ENCODE assay signal across 28 mouse cellular contexts in the genomic region with DNA sequence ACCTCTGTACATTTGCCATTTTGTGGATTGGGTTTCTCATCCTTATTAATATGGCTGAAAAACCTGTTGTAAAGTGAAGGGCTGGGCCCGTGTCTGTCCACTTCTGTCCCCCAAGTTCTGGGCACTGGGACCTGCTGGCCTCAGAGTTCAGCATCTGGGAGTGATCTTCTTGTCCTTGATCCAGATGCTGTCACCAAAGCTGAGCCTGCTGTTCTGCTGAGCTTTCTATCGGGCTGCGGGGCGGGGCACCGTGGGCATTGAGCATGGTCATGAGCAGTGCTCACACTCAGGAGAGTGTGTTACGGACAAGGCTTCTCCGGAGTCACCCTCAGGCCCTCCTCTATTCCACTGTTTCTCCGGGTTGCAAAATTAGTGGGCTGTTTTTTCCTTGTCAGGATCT. TPM values are rescaled to one million over a fixed set of nuclear protein-coding genes. Genes with fewer than 3 reads are reported as not detected.
"Had no signal": no experiment of that assay in that cellular context is flagged by ENCODE, and none has a peak within 500 bp of the region (broad histone marks: within the 10 kb centered on the region; RNA-seq: fewer than 3 reads in every experiment).

No protein-coding gene starts in this region.

- DNase-seq: gastrocnemius, postnatal 25 days; heart, adult 2 months; heart, postnatal 4 days; kidney, adult 18-20 months; kidney, adult 8-10 months; kidney, postnatal 10 days; kidney, postnatal 4 days; liver, embryonic 13.5 days had no signal

- H3K36me3 ChIP-seq: heart, embryonic 13.5 days; heart, embryonic 15.5 days; hindbrain, embryonic 10.5 days; hindbrain, embryonic 12.5 days; intestine, embryonic 15.5 days; limb, embryonic 12.5 days; limb, embryonic 15.5 days; liver, embryonic 13.5 days; liver, embryonic 15.5 days had no signal

- H3K27ac ChIP-seq: heart, adult 2 months; heart, embryonic 13.5 days; heart, embryonic 15.5 days; hindbrain, embryonic 10.5 days; hindbrain, embryonic 12.5 days; hindbrain, embryonic 14.5 days; intestine, embryonic 15.5 days; layer of hippocampus, adult 2 months; left cerebral cortex, adult 2 months; limb, embryonic 12.5 days; limb, embryonic 15.5 days; liver, embryonic 13.5 days; liver, embryonic 15.5 days had no signal

- H3K4me2 ChIP-seq: heart, embryonic 11.5 days; heart, embryonic 13.5 days; heart, embryonic 15.5 days; hindbrain, embryonic 12.5 days; hindbrain, embryonic 14.5 days; intestine, embryonic 15.5 days; limb, embryonic 12.5 days; limb, embryonic 15.5 days; liver, embryonic 11.5 days; liver, embryonic 13.5 days; liver, embryonic 15.5 days had no signal

- H3K9ac ChIP-seq: heart, embryonic 13.5 days; heart, embryonic 15.5 days; hindbrain, embryonic 12.5 days; hindbrain, embryonic 14.5 days; intestine, embryonic 15.5 days; limb, embryonic 12.5 days; limb, embryonic 15.5 days; liver, embryonic 13.5 days; liver, embryonic 15.5 days had no signal

- H3K27me3 ChIP-seq: heart, embryonic 13.5 days; heart, embryonic 15.5 days; intestine, embryonic 15.5 days; limb, embryonic 15.5 days had no signal

- ATAC-seq: hindbrain, embryonic 16.5 days; inflammation-experienced regulatory T-cells, adult 6 months; intestine, embryonic 15.5 days; intestine, postnatal 0 days had no signal

- H3K4me3 ChIP-seq: heart, adult 2 months; heart, embryonic 13.5 days; heart, embryonic 15.5 days; hindbrain, embryonic 10.5 days; hindbrain, embryonic 12.5 days; intestine, embryonic 15.5 days; layer of hippocampus, adult 2 months; left cerebral cortex, adult 2 months; limb, embryonic 12.5 days; limb, embryonic 15.5 days; liver, embryonic 13.5 days; liver, embryonic 15.5 days had no signal

- H3K9me3 ChIP-seq: heart, embryonic 13.5 days; heart, embryonic 15.5 days; hindbrain, embryonic 10.5 days; hindbrain, embryonic 12.5 days; intestine, embryonic 15.5 days; limb, embryonic 12.5 days; limb, embryonic 15.5 days; liver, embryonic 13.5 days; liver, embryonic 15.5 days had no signal

RNA-seq across cellular contexts. Expression of a gene that starts 30.9 kb away (rescaled TPM):
- total RNA-seq: granulocyte monocyte progenitor cell, adult 5-6 weeks; layer of hippocampus, adult 2 months; layer of hippocampus, postnatal 10 days; layer of hippocampus, postnatal 25 days; left cerebral cortex, adult 2 months; left cerebral cortex, postnatal 14 days had no signal
- polyA plus RNA-seq: hindbrain, embryonic 10.5 days; hindbrain, embryonic 14.5 days; inflammation-experienced regulatory T-cells, adult 6 months; liver, embryonic 11.5 days had no signal

RNA-seq across cellular contexts. Expression of a gene that starts 53.6 kb away (rescaled TPM):
- polyA plus RNA-seq: inflammation-experienced regulatory T-cells, adult 6 months had no signal
